Mouse (Mus musculus): ENCODE measurements at regions not wholly inside any gene's neighbourhood (a gene's known extent, or its start where the extent isn't known, plus 50 kb on each side); places are given as distances from the start of the nearest gene placed in this dataset.

- TF ChIP-seq CHD2 (IDR thresholded peaks at IDR 0.05; ENCODE audit: low read depth, low read length) (no peak), ZC3H11A (IDR thresholded peaks at IDR 0.05; ENCODE audit: borderline replicate concordance, low read depth, low read length) (no peak)
Observed at GRCm38 (mm10) chr13:119342761-119343160, 85.6 kb upstream of the Paip1 start.

All from ES-E14 (cell line).